Mouse (Mus musculus) liver, embryonic 14.5 days (tissue): ENCODE data around the gene Grin2b. TPM values are rescaled to one million over a fixed set of nuclear protein-coding genes. Genes with fewer than 3 reads are reported as not detected.

ENCODE experiments used
- ATAC-seq: fragments of 200-750 bp; cut with Nextera tagmentation; 2 replicates; pipeline ENCODE4 v1.8.0; 2017; ENCODE audit warnings: moderate number of reproducible peaks, mild to moderate bottlenecking, moderate library complexity; ENCODE audit not compliant: insufficient read depth
- DNase-seq, 3 experiments: peaks; one replicate each; pipeline ENCODE4 v3.0.0-alpha.2; 2012 to 2013; ENCODE audit warnings: low read depth in 3 of 3, low spot score in 3 of 3
- H3K27ac ChIP-seq: fragments of 300-500 bp; sonication (generic); 2 replicates; pipeline ENCODE4 v1.5.1; 2014; ENCODE audit warnings: moderate library complexity, mild to moderate bottlenecking, control low read depth, inconsistent platforms
- H3K27me3 ChIP-seq: fragments of 300-500 bp; sonication (generic); 2 replicates; pipeline ENCODE4 v1.6.1; 2014; ENCODE audit warnings: mild to moderate bottlenecking, low read length, moderate library complexity; ENCODE audit not compliant: control insufficient read depth, insufficient read depth
- H3K36me3 ChIP-seq: fragments of 300-500 bp; sonication (generic); replicated peaks from 2 replicates; pipeline ENCODE4 v1.6.1; 2014; ENCODE audit warnings: low read depth; ENCODE audit not compliant: control insufficient read depth, insufficient read depth
- H3K4me1 ChIP-seq, 2 experiments: fragments of 200-500 bp in 1 of 2; fragments of 300-500 bp in 1 of 2; sonication (generic) in 1 of 2; replicated peaks; 2 replicates each; pipeline ENCODE4 v1.6.1; 2012 to 2014; ENCODE audit warnings: antibody characterized with exemption in 1 of 2, inconsistent platforms in 1 of 2, low read length in 1 of 2; ENCODE audit not compliant: control insufficient read depth in 2 of 2, insufficient read depth in 2 of 2
- H3K4me2 ChIP-seq: fragments of 300-500 bp; sonication (generic); 2 replicates; pipeline ENCODE4 v1.6.1; 2014; ENCODE audit warnings: low read depth, mild to moderate bottlenecking, control low read depth, moderate library complexity
- H3K4me3 ChIP-seq, 2 experiments: fragments of 200-500 bp in 1 of 2; fragments of 300-500 bp in 1 of 2; sonication (generic) in 1 of 2; 2 replicates each; pipeline ENCODE4 v1.5.1; 2012 to 2014; ENCODE audit warnings: low read depth in 2 of 2, low read length in 2 of 2, mild to moderate bottlenecking in 2 of 2, control low read depth in 1 of 2, inconsistent platforms in 1 of 2, moderate library complexity in 1 of 2; ENCODE audit not compliant: insufficient read depth in 1 of 2
- H3K9ac ChIP-seq: fragments of 300-500 bp; sonication (generic); replicated peaks from 2 replicates; pipeline ENCODE4 v1.6.1; 2014; ENCODE audit warnings: mild to moderate bottlenecking, control low read depth, moderate library complexity
- H3K9me3 ChIP-seq: fragments of 300-500 bp; sonication (generic); 2 replicates; pipeline ENCODE4 v1.6.1; 2016; ENCODE audit warnings: low read length, mixed read lengths; ENCODE audit not compliant: control insufficient read depth
- CTCF ChIP-seq: IDR thresholded peaks from 2 replicates; pipeline ENCODE4 v1.5.1; 2016; ENCODE audit warnings: antibody characterized with exemption, low read depth, control low read depth
- EP300 ChIP-seq: IDR thresholded peaks from 2 replicates; pipeline ENCODE4 v1.6.1; 2016; ENCODE audit warnings: antibody characterized with exemption, low read depth
- WGBS: fragments of 180-500 bp; shearing (Covaris S2); extraction: QIAGEN DNeasy Blood & Tissue Kit; methylation state at CpG from one replicate; pipeline ENCODE4 v1.1.7; 2014; ENCODE audit not compliant: insufficient replicate concordance; 5-methylcytosine and 5-hydroxymethylcytosine counted together
- polyA plus RNA-seq, 2 experiments: library from polyadenylated mRNA; depleted of rRNA in 1 of 2; stranded (reverse) in 1 of 2; unstranded in 1 of 2; fragments of >200 nt; fragmentation: Nextera tagmentation in 1 of 2; extraction: Ambion mirVana in 1 of 2; gene quantifications; 2 replicates each; pipeline versions ENCODE4 v1.2.1 to v1.2.3; 2012 to 2014

The Grin2b gene
- polyA plus RNA-seq, 2 experiments = under 0.01 TPM; not detected in 1

GRCm38 (mm10) chr6:136008120-136008519 lies 165.2 kb downstream of the Grin2b start:
- no peak for ATAC-seq
- Histone ChIP-seq H3K4me2 (no peak overlapping the region), H3K4me3 (no peak overlapping the region), H3K9ac (no peak overlapping the region), H3K27ac (no peak overlapping the region), H3K36me3 (no peaks in the 10 kb centered on the region), H3K27me3 (no peaks in the 10 kb centered on the region), H3K9me3 (no peaks in the 10 kb centered on the region), H3K4me1 (no peaks in the 10 kb centered on the region; a peak in 2 of 4 replicates)
- no peak for TF ChIP-seq CTCF
- no peak for TF ChIP-seq EP300
- WGBS = 54% methylated on average over 6 of the region's 6 CpGs
- DNase-seq = no peak

GRCm38 (mm10) chr6:135994691-135995090 lies 178.6 kb downstream of the Grin2b start:
- no peaks in the 10 kb centered on the region for H3K27me3 ChIP-seq
- no peak overlapping the region for H3K4me2 ChIP-seq
- no peaks in the 10 kb centered on the region for H3K9me3 ChIP-seq
- DNase-seq (no peak), ATAC-seq (no peak)
- 50% methylated on average over 7 of the region's 7 CpGs for WGBS
- H3K4me3 ChIP-seq = no peak overlapping the region
- H3K27ac ChIP-seq = no peak overlapping the region
- no peaks in the 10 kb centered on the region for H3K4me1 ChIP-seq
- TF ChIP-seq EP300 (no peak), CTCF (no peak)
- no peaks in the 10 kb centered on the region for H3K36me3 ChIP-seq
- H3K9ac ChIP-seq = no peak overlapping the region

- Histone ChIP-seq H3K4me2 (no peak overlapping the region), H3K4me1 (no peaks in the 10 kb centered on the region), H3K9ac (no peak overlapping the region), H3K27ac (no peak overlapping the region), H3K27me3 (no peaks in the 10 kb centered on the region), H3K4me3 (no peak overlapping the region), H3K36me3 (no peaks in the 10 kb centered on the region), H3K9me3 (no peaks in the 10 kb centered on the region)
- no peak for DNase-seq
- TF ChIP-seq EP300 (no peak), CTCF (no peak)
- ATAC-seq = no peak
- 60% methylated on average over 3 of the region's 3 CpGs for whole genome bisulfite sequencing
Measured at GRCm38 (mm10) chr6:135993897-135994296, 179.4 kb downstream of the Grin2b start.

GRCm38 (mm10) chr6:135993378-135993777 lies 179.9 kb downstream of the Grin2b start:
- no peaks in the 10 kb centered on the region for H3K9me3 ChIP-seq
- WGBS = 79% methylated on average over 11 of the region's 11 CpGs
- no peak overlapping the region for H3K4me2 ChIP-seq
- TF ChIP-seq CTCF (no peak), EP300 (no peak)
- no peaks in the 10 kb centered on the region for H3K4me1 ChIP-seq
- ATAC-seq = no peak
- DNase-seq = no peak
- no peaks in the 10 kb centered on the region for H3K27me3 ChIP-seq
- H3K9ac ChIP-seq = no peak overlapping the region
- H3K27ac ChIP-seq = no peak overlapping the region
- no peaks in the 10 kb centered on the region for H3K36me3 ChIP-seq
- no peak overlapping the region for H3K4me3 ChIP-seq

GRCm38 (mm10) chr6:135976106-135976505 lies 197.2 kb downstream of the Grin2b start:
- no peaks in the 10 kb centered on the region for H3K9me3 ChIP-seq
- TF ChIP-seq CTCF = no peak
- no peak for TF ChIP-seq EP300
- no peak for DNase-seq
- no peaks in the 10 kb centered on the region for H3K36me3 ChIP-seq
- no peak overlapping the region for H3K9ac ChIP-seq
- WGBS = 44% methylated on average over 3 of the region's 3 CpGs
- no peak for ATAC-seq
- H3K27ac ChIP-seq = no peak overlapping the region
- H3K27me3 ChIP-seq = no peaks in the 10 kb centered on the region
- H3K4me1 ChIP-seq = no peaks in the 10 kb centered on the region
- no peak overlapping the region for H3K4me2 ChIP-seq
- no peak overlapping the region for H3K4me3 ChIP-seq

DNA sequence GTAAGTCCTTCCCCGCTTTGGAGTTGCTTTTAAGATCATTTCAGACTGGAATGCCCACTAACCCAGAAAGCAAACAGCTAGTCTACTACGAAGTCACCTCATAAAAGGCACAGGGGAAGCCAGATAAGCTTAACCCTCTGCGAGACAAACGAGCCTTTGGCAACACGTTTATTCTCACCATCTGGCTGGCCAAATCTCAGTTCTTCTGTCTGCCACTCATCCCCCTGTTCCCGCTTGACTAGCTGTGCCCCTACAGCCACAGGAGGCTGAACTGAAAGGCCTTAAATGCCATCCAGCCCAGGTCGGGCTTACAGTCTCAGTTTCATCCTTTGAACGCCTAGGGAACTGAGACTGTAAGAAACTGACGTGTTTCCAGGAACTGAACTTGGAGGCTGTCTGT lies 200.8 kb downstream of the Grin2b start:
- WGBS = 46% methylated on average over 9 of the region's 9 CpGs
- Histone ChIP-seq H3K4me3 (no peak overlapping the region), H3K36me3 (no peaks in the 10 kb centered on the region), H3K4me1 (no peaks in the 10 kb centered on the region), H3K27me3 (no peaks in the 10 kb centered on the region), H3K4me2 (no peak overlapping the region), H3K9ac (no peak overlapping the region), H3K9me3 (no peaks in the 10 kb centered on the region), H3K27ac (no peak overlapping the region)
- ATAC-seq = no peak
- TF ChIP-seq EP300 = no peak
- TF ChIP-seq CTCF = no peak
- DNase-seq = no peak
